Mouse (Mus musculus) cerebellum, adult 2 months (tissue): ENCODE measurements at regions not wholly inside any gene's neighbourhood (a gene's known extent, or its start where the extent isn't known, plus 50 kb on each side); places are given as distances from the start of the nearest gene placed in this dataset.

Experiments
- DNase-seq, 2 experiments: peaks; one replicate each; pipeline ENCODE4 v3.0.0; 2021
- H3K27ac ChIP-seq: fragments of 200-500 bp; 2 replicates; pipeline ENCODE4 v1.5.1; 2012; ENCODE audit warnings: low read length, control low read depth, inconsistent platforms; ENCODE audit not compliant: insufficient read depth
- H3K27me3 ChIP-seq: fragments of 200-500 bp; 2 replicates; pipeline ENCODE4 v1.6.1; 2012; ENCODE audit warnings: inconsistent platforms, mild to moderate bottlenecking, low read length, moderate library complexity; ENCODE audit not compliant: control insufficient read depth, insufficient read depth
- H3K4me1 ChIP-seq: fragments of 200-500 bp; 2 replicates; pipeline ENCODE4 v1.6.1; 2011; ENCODE audit warnings: low read length; ENCODE audit not compliant: control insufficient read depth, insufficient read depth
- H3K4me3 ChIP-seq: fragments of 200-500 bp; replicated peaks from 2 replicates; pipeline ENCODE3; 2011; ENCODE audit warnings: mild to moderate bottlenecking, low read depth, low read length, control low read depth; ENCODE audit not compliant: insufficient read depth
- CTCF ChIP-seq: fragments of 200-500 bp; IDR thresholded peaks from 2 replicates; pipeline ENCODE4 v1.5.1; 2011; ENCODE audit warnings: low read depth, mild to moderate bottlenecking, control low read depth, low read length, moderate library complexity, borderline replicate concordance; ENCODE audit not compliant: insufficient read depth
- POLR2A ChIP-seq: fragments of 200-500 bp; IDR thresholded peaks from 2 replicates; pipeline ENCODE4 v1.6.1; 2011; ENCODE audit warnings: low read length, control low read depth, borderline replicate concordance; ENCODE audit not compliant: insufficient read depth
- WGBS: fragments of 180-500 bp; shearing (Covaris S2); methylation state at CpG from one replicate; pipeline ENCODE4 v1.1.7; 2018; 5-methylcytosine and 5-hydroxymethylcytosine counted together

DNA sequence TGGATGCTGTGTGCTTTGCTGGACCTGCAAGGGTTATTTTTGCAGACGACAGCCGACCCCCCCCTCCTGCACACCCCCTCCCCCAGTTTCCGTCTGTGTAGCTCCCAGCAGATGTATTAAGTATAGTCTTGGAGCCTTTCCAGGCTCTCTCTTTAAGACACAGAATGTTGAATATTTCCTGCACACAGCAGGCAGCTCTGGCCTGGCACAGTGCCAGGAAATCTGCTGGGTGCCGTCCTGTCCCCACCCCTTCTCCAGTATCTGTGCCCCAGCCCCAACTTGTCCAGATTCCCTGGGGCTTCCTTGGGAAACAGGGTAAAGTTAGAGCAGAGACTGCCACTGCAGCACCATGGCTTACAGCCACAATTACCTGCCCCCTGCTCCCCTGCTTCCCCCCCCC, 263.4 kb downstream of the Sorl1 start:
- no peak for TF ChIP-seq POLR2A
- TF ChIP-seq CTCF, result no peak
- DNase-seq, result peak; percentile 4 to 10
- under 1% methylated on average over 4 of the region's 4 CpGs for WGBS
- H3K27me3 ChIP-seq, result no peaks in the 10 kb centered on the region; the same call in 1 of the 2 replicates
- no peaks in the 10 kb centered on the region for H3K4me1 ChIP-seq
- no peak overlapping the region for H3K4me3 ChIP-seq
- no peak overlapping the region for H3K27ac ChIP-seq

DNA sequence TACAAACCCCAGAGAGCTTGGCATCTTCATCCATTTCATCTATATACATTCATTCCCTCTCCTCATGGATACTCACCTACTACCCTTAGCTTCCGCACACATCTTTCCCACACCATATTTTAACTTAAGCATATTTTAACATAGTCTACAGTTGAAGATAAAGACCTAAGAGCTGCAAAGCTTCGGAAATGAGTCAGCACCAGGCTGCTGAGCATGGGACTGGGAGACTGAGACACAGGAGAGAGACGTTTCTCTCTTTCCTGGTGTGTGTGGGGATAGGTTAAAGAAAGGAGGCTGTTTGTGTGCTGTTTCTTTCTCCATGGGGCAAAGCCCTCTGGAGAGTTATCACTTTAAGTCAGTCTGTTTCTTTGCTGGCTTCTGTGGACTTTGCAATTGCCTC, 264.3 kb downstream of the Sorl1 start:
- no peak overlapping the region for H3K4me3 ChIP-seq
- TF ChIP-seq CTCF, result no peak
- no peak for TF ChIP-seq POLR2A
- H3K27ac ChIP-seq, result no peak overlapping the region
- no peaks in the 10 kb centered on the region; the same call in 1 of the 2 replicates for H3K27me3 ChIP-seq
- DNase-seq, result no peak
- WGBS, result 71% methylated on average over 3 of the region's 3 CpGs
- H3K4me1 ChIP-seq, result no peaks in the 10 kb centered on the region

DNA sequence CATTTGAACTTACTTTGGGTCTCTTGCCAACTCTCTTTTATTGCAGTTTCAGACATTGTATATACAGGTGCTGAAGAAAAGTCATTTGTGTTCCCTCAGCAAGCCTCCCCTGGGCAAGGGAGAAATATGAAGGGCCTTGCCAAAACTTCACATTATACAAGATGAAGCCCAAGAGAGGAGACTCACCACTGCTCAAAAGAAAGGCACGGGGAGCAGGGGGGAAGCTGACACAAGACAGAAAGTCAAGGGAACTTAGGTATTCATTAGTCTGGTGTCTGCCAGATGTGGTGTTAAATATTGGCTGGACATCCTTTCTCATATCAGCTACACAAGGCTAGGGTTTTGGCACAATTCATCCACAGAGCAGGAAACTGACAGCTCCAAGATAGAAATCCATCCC, 272.0 kb downstream of the Sorl1 start:
- 37% methylated on average over 1 of the region's 1 CpGs for WGBS

DNA sequence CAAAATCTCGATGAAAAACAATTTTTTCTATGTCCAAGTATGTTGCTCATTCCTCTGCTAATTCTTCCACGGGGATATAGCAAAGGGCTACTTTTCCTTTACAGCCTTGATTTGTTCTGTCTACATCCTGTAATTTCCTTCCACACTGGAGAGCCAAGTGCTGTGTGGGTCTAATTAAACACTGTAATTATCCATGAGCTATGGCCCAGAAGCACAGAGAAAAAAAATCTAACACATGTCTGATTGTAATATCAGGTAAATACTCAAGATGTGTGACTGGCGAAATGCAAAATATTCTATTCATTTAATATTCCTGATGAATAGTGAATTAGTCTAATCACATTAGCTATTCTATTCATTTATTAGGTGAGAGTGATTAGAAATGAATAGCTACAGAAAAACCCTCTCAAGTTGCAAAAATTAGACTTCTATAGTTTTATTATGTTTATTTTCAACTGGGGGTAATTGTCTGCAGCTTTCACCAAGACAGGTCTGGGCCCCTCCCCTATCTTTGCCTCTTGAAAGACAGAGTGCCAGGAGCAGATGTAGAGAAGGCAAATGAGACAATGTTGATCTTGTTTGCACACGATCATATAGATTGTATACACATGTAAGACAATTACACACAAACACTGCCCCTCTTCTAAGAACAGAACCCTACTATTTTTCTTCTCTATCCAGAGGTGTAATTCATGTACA, 274.3 kb downstream of the Sorl1 start:
- 84% methylated on average over 4 of the region's 4 CpGs for WGBS
- Histone ChIP-seq H3K27me3 (no peaks in the 10 kb centered on the region), H3K4me1 (no peaks in the 10 kb centered on the region), H3K27ac (no peak overlapping the region), H3K4me3 (no peak overlapping the region)
- no peak for DNase-seq
- TF ChIP-seq POLR2A (no peak), CTCF (no peak)

More for the DNA sequence above, 272.0 kb downstream of the Sorl1 start:
- Histone ChIP-seq H3K27me3 (no peaks in the 10 kb centered on the region), H3K4me3 (no peak overlapping the region), H3K4me1 (no peaks in the 10 kb centered on the region), H3K27ac (no peak overlapping the region)
- no peak for DNase-seq
- no peak for TF ChIP-seq POLR2A
- TF ChIP-seq CTCF, result no peak

DNA sequence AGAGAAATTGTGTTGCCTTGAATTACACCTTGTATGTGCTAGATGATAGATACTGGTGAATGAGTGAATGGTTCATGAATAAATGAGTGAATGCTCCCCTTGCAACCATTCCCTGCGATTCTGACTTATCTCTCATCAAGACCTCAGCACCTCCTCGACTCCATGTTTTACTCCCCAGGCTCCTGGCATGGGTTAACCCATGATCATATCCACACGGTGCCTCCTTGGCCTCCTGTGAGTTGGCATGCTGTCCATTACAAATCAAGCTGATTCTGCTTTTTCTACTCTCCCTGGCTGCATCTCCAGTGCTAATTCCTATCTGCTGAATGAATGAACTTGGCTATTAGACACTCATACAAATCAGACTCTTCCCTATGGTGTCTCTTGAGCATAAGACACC, 279.5 kb downstream of the Sorl1 start:
- TF ChIP-seq POLR2A (no peak), CTCF (no peak)
- 16% methylated on average over 3 of the region's 3 CpGs for WGBS
- Histone ChIP-seq H3K27ac (no peak overlapping the region), H3K4me3 (no peak overlapping the region), H3K27me3 (no peaks in the 10 kb centered on the region), H3K4me1 (no peaks in the 10 kb centered on the region)
- no peak for DNase-seq

DNA sequence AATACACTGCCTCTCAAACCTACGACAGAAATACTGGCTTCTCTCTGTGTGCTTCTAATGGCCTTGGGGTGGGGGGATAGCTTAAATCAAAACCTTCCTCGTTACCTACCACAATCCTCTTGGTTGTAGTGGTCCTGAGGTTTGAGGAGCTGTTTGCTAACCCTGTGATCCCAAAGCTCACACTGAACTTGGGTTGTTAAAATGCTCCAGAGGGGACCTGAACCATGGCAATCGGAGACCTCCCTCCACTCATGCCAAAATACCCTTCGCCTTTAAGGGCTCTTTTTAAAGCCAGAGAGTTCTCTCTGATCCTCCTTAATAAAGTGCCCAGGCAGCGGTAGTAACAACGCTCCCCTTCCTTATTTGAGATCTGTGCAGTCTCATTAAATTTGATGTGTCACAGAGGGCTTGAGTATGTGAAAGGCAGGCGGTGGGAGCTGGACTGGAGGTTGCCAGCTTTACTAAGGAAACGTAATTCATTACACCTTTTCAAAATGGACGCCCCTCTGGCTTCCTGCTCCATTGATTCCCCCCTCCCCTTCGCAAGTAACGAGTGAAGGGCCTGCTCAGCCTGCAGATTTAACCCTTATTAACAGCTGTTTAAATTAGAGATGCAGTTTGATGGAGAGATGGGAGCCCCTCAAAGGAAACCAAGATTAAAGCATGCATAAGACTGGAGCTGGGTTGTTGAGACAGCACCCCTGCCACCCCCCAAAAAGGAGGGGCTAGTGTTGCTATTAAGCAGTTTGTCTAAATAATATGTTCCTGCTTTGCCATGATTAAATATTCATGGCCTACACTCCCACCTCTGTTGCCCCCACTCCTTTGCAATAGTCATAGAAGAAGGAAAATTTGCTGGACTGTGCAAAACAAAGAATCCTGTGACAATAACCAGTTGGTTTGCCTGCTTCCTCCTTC, 289.4 kb downstream of the Sorl1 start:
- no peaks in the 10 kb centered on the region for H3K4me1 ChIP-seq
- 71% methylated on average over 11 of the region's 11 CpGs for WGBS

DNA sequence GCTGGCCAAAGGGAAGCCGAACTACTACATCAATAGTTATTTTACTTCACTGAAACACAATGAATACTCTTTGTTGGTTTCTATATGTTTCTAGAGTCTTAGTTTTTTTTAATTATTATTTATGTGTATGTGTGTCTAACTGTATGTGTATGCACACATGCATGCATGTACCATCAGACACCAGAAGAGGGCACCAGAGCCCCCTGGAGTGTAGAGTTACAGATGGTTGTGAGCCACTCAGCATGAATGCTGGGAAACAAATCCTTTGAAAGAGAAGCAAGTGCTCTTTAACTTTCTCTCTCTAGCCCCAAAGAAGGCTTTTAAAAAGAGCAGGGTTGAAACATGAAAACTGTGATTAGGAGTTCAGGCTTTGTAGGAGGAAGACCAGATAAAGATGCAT, 290.7 kb downstream of the Sorl1 start:
- TF ChIP-seq POLR2A (no peak), CTCF (no peak)
- Histone ChIP-seq H3K4me1 (no peaks in the 10 kb centered on the region), H3K27me3 (no peaks in the 10 kb centered on the region; the same call in 1 of the 2 replicates), H3K27ac (no peak overlapping the region), H3K4me3 (no peak overlapping the region)
- DNase-seq, result no peak
- 94% methylated on average over 1 of the region's 1 CpGs for WGBS

More for the DNA sequence above, 289.4 kb downstream of the Sorl1 start:
- Histone ChIP-seq H3K27me3 (no peaks in the 10 kb centered on the region; the same call in 1 of the 2 replicates), H3K4me3 (no peak overlapping the region), H3K27ac (no peak overlapping the region)
- TF ChIP-seq CTCF (no peak), POLR2A (no peak)
- DNase-seq, result no peak

DNA sequence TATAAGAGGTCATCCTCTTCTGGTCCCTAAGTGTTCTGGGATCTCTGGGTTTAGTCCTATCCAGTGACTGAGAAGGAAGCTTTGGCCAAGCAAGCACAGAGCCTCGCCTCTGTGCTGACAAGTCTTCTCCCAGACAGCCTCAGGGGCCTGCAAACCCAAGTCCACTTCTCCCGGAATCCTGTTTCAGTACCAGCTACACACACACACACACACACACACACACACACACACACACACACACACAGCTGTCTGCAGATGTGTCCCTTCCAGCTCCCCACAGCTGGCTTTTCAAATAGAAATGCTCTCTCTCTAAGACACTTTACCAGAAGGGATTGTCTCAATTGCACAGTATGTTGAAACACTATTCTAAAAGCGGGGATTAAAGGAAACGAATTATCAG, 296.7 kb downstream of the Sorl1 start:
- 90% methylated on average over 4 of the region's 4 CpGs for WGBS
- Histone ChIP-seq H3K4me3 (no peak overlapping the region), H3K27me3 (no peaks in the 10 kb centered on the region; the same call in 1 of the 2 replicates), H3K4me1 (no peaks in the 10 kb centered on the region), H3K27ac (no peak overlapping the region)
- no peak for DNase-seq
- TF ChIP-seq CTCF, result no peak
- TF ChIP-seq POLR2A, result no peak
